Mouse (Mus musculus): Measurements from ENCODE around the gene Sh2b3. TPM values are rescaled to one million over a fixed set of nuclear protein-coding genes. Genes with fewer than 3 reads are reported as not detected.

The Sh2b3 gene
- polyA plus RNA-seq (2017; shearing (Covaris generic)), result 10 to 100 TPM; 27.0 to 35.2 TPM

GRCm38 (mm10) chr5:121837441-121838340 lies at the start of gene Sh2b3:
Gene Sh2b3, minus strand, starts transcription at chr5:121837646.

GRCm38 (mm10) chr5:121848743-121849142 lies 11.3 kb upstream of the Sh2b3 start, which contains the start of gene Pheta1:
Gene Pheta1, plus strand, starts transcription at chr5:121848984.

Other genes starting within 250 kb of the Sh2b3 start
- gene Aldh2, start 243.8 kb downstream of the Sh2b3 start, polyA plus RNA-seq (2017; shearing (Covaris generic)), result 10 to 100 TPM; 18.0 to 22.6 TPM
- under 1 TPM; 0.57 to 0.70 TPM for gene Acad12, start 218.7 kb downstream of the Sh2b3 start, polyA plus RNA-seq (2017; shearing (Covaris generic))
- 1 to 10 TPM; 4.6 to 5.2 TPM for gene Acad10, start 177.1 kb downstream of the Sh2b3 start, polyA plus RNA-seq (2017; shearing (Covaris generic))
- gene Brap, start 177.1 kb downstream of the Sh2b3 start, polyA plus RNA-seq (2017; shearing (Covaris generic)), result 10 to 100 TPM; 55.0 to 69.2 TPM
- gene Atxn2, start 126.3 kb downstream of the Sh2b3 start, polyA plus RNA-seq (2017; shearing (Covaris generic)), result 10 to 100 TPM; 42.9 to 49.8 TPM
- 1 to 10 TPM; 3.4 to 6.6 TPM for gene Pheta1, start 11.3 kb upstream of the Sh2b3 start, polyA plus RNA-seq (2017; shearing (Covaris generic))
- under 1 TPM; 0.10 to 0.34 TPM for gene Cux2, start 212.5 kb upstream of the Sh2b3 start, polyA plus RNA-seq (2017; shearing (Covaris generic))

Measured in activated CD4-positive, CD25-positive, alpha-beta regulatory T cell (primary cell).